Mouse (Mus musculus) testis, adult 2 months (tissue): Measurements from ENCODE around the gene Arhgap29.

Experiments used
- CTCF ChIP-seq: fragments of 200-500 bp; IDR thresholded peaks from 2 replicates; pipeline ENCODE4 v1.5.1; 2012; ENCODE audit warnings: low read depth, mild to moderate bottlenecking, inconsistent platforms, low read length, moderate library complexity; ENCODE audit not compliant: control insufficient read depth, insufficient read depth, insufficient replicate concordance
- POLR2A ChIP-seq: fragments of 200-500 bp; IDR thresholded peaks from 2 replicates; pipeline ENCODE4 v1.6.1; 2012; ENCODE audit warnings: low read depth, mild to moderate bottlenecking, inconsistent platforms, low read length, moderate library complexity; ENCODE audit not compliant: control insufficient read depth

DNA sequence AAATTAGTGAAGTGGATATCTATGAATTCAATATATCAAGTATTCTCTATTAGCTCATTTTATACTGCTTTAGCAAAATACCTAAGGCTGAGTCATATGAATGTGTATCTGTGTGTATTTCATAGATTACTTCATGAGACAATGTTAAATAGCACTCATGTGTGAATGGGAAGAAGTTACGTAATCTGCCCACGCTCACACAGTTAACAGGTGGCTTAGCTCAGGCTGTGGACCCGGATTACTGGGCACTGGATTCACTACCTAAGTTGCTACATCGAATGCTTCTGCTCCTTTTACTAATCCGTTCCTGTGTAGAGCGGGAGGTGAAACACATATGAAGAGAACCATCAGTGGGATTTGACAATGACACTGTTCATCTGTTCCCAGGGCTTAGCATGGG is 15.3 kb upstream of the Arhgap29 start:
- TF ChIP-seq POLR2A: no peak
- TF ChIP-seq CTCF: no peak
